Comparison of ENCODE assay signal across 8 mouse cellular contexts in genomic region chr11:90142393-90142792, GRCm38 (mm10). TPM values are rescaled to one million over a fixed set of nuclear protein-coding genes. Genes with fewer than 3 reads are reported as not detected.
DNase-seq lines count a peak whose midpoint lies in the region; ATAC-seq and TF ChIP-seq lines count a peak whose summit lies in the region.

No protein-coding gene starts in this region.

- ATAC-seq in cerebellum, adult (ENCODE audit: insufficient number of reproducible peaks, low FRiP score, low TSS enrichment) = no peak
- peak; percentile 44; the same call in 1 of the 2 replicates for ATAC-seq in midbrain, postnatal 0 days (ENCODE audit: low FRiP score)

- H3K4me1 ChIP-seq in midbrain, postnatal 0 days (ENCODE audit: insufficient read depth, low read length) = peaks cover 3% of the 10 kb centered on the region; the same call in 1 of the 2 replicates

- H3K27me3 ChIP-seq in midbrain, postnatal 0 days (ENCODE audit: insufficient read depth, low read length) = no peaks in the 10 kb centered on the region

- no peaks in the 10 kb centered on the region for H3K9me3 ChIP-seq in midbrain, postnatal 0 days (ENCODE audit: low read length)

- H3K4me3 ChIP-seq in midbrain, postnatal 0 days (ENCODE audit: low read depth, low read length) = no peak overlapping the region

- H3K27ac ChIP-seq in midbrain, postnatal 0 days (ENCODE audit: low read depth, low read length) = peak overlapping the region; percentile 51

- H3K9ac ChIP-seq in midbrain, postnatal 0 days (replicated peaks; ENCODE audit: low read length, poor library complexity, severe bottlenecking) = no peak overlapping the region

- H3K36me3 ChIP-seq in midbrain, postnatal 0 days (ENCODE audit: insufficient read depth, low read length) = no peaks in the 10 kb centered on the region

- no peak for TF ChIP-seq CTCF in midbrain, postnatal 0 days (IDR thresholded peaks at IDR 0.05)

- DNase-seq in cerebellum, adult 11-12 months = peak; percentile 18
- DNase-seq in adipocyte (ENCODE audit: low spot score) = peak; percentile 79
- DNase-seq in frontal cortex, postnatal 36 days (ENCODE audit: low spot score in 2 of 2) = peak; percentile 19 to 39
- peak; percentile 73 for DNase-seq in heart, postnatal 4 days
- peak; percentile 73 for DNase-seq in midbrain, postnatal 0 days (ENCODE audit: low spot score)
- DNase-seq in kidney, postnatal 36 days = no peak
- no peak for DNase-seq in thymus, postnatal 36 days

- no peak overlapping the region for H3K4me2 ChIP-seq in midbrain, postnatal 0 days (ENCODE audit: low read depth, low read length, poor library complexity, severe bottlenecking)

- WGBS in midbrain, postnatal 0 days = 39% methylated on average over 4 of the region's 4 CpGs

RNA-seq across cellular contexts. Expression of gene Gm45716, which starts 45.1 kb away (rescaled TPM):
- total RNA-seq in heart, postnatal 4 days (2021) = 10 to 100 TPM; 26.6 to 30.4 TPM
- 10.0 and 13.7 TPM in 2 replicates for total RNA-seq in midbrain, postnatal 0 days (2014; rRNA removed)
- polyA plus RNA-seq in midbrain, postnatal 0 days (2015; fragmentation: Nextera tagmentation; extraction: Ambion mirVana) = 23.6 and 24.5 TPM in 2 replicates

Comparison
In these comparisons a context has a peak if more than half of its experiments do, and no peak if none do; other contexts are left out.
1. DNase-seq: peak in cerebellum, adult 11-12 months (single experiment), adipocyte (single experiment), frontal cortex, postnatal 36 days (2 of 2), heart, postnatal 4 days (single experiment) and midbrain, postnatal 0 days (single experiment); none in kidney, postnatal 36 days (0 of 2) and thymus, postnatal 36 days (0 of 2).